Mouse (Mus musculus) ES-Bruce4 (cell line): ENCODE data around the gene Ccnb1.

Source experiments
- EP300 ChIP-seq: IDR thresholded peaks from 2 replicates; pipeline ENCODE4 v1.6.1; 2011; ENCODE audit warnings: low read depth, low read length; ENCODE audit not compliant: insufficient read depth
- POLR2A ChIP-seq: IDR thresholded peaks from one replicate; pipeline ENCODE4 v1.8.1; 2011; ENCODE audit warnings: low read length; ENCODE audit not compliant: insufficient read depth

DNA sequence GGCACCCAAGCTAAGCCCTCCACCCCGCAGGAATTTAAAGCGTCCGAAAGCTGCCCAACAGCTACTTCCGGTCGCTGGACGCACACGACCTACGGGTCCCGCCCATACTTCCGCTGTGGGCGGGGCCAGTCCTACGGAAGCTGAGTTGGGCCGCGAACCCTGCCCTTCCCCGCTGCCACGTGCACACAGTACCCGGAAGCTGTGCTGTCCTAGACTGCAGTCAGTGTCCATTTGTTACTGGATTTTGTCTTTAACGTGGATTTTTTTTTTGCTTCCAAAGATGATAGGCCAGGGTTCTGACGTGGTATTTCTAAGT lies 55.6 kb downstream of the Ccnb1 start, which contains the start of gene Cdk7:
- peak; percentile 81; the same call in 1 of the 2 replicates for TF ChIP-seq EP300
- TF ChIP-seq POLR2A: no peak
